Mouse (Mus musculus): ENCODE data around the gene Pcx.

The Pcx gene

DNA sequence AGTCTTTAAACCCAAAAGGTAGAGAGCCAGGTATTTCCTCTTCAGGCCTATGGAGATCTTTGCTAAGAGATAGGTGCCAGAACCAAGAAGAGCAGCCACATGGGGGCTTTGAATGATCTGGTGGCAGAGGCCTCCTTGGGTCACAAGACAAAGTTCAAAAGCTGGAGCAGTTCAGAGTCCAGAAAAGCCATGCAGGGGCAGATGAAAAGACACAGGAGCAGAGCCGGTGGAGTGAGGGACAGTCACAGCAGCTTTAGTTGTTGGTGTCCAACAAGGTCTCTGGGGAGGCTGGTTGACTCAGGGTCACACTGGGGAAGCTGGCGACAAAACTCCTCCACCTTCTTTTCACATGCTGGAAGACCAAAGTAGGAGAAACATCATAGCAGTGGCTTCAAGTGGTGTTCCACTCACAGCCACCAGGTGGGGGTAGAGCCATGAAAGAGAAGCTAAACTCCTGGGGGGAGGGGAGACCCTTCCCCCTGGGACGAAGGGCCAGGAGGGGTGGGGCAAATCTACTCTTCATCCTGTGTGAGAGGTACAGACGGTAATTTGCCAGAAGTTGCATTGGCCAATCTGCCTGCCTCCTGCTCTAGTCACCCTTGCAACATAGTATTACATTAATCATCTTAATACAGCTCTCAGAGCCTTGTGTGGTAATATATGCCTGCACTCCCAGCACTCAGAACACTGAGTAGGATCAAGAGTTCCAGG, 12.9 kb upstream of the Pcx start:
- peak; percentile 51 to 61 for DNase-seq

DNA sequence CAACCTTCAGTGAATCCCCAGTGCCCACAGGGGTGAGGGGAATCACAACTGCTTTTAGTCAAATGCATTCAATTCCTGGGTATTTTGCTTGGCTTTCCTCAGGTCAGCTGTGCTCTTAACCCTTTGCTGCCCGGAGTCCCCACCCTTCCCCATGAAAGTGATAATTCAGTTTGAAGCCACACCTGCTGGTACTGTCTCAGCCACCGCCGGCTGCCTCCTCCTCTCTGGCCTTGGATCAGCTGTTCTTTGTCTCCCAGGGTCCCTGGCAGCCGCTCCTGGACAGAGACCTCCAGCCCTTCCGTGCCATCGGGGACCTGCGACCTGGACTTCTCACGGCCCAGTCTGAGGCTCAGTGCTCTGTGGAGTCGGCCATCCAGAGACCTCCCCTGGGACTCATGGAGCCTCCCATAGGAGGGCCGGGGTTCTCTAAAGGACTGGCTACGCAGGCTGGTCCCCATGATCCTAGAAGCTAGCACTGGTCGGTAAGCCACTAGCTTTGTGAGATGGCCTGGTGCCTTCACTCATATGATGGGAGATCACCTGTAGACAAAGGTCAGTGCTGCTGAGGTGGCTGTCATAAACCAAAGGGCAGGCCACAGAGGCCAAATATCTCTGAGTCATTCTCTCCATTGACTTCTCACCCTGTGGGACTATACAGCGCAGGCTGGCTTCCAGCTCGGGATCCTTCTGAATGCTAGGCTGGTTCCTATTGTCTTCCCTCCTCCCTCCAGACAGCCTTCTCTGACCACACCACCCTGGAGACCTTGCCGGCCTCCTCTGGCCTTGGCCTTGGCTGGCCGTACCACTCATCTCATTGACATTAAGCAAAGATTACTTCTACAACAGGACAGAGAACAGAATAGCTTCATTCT, 12.0 kb upstream of the Pcx start, which contains the start of gene 2010003K11Rik:
2010003K11Rik (minus strand) TSS at position 522 of the 872 bp plus-strand sequence.
- DNase-seq = no peak

DNA sequence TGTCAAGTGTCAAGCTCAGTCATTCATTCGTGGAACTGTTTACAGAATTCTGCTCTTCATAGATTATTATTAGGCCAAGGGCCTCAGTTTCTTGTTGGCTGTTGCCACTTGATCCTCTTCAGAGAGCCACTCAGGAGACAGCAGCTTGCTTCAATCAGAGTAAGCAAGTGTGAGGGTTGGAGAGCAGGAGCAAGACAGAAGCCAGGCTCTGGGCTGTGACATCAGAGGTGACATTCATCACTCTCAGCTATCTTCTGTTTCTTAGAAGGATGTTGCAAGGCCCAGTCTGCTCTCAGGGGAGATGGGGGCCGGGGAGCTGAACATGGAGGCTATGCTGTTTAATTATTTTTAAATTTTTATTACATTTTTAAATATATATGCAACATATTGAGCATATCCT, 7.6 kb upstream of the Pcx start:
- no peak for DNase-seq

DNA sequence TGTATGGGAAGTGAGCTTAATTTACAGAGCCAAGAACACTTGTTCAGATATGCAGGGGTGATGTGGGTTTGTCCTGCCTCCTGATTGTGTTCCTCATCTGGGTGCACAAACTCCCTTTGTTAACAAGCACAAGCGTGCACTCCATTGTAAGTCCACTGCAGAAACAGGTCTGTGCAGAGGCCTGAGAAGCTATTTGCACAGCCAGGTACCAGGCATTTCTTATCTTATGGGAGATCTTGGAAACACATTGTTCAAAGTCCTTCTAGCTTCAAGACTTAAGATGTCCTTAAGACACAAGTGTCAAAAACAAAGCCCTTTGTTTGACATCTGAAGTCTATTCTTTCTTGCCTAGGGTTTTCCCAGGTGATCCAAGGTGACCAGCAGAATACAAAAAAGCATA, 5.4 kb upstream of the Pcx start:
- no peak for DNase-seq

DNA sequence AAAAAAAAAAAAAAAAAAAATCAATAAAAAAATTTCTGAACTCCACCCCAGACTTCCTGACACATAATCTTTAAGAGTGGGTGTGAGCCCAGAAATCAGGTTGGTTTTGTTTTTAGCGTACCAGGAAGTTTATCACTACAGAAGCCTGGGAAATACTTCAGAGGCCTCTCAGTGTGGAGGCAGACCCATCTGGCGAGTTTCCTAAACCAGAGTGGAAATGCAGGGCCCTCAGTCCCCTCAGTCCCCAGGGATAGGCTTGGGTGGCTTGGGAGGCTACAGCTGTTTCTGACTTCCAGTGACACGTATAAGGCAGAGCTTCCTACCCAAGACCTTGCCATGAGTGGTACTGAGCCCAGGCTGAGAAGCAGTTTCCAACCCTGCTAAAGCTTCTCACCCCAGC, 2.5 kb upstream of the Pcx start:
- DNase-seq = no peak

DNA sequence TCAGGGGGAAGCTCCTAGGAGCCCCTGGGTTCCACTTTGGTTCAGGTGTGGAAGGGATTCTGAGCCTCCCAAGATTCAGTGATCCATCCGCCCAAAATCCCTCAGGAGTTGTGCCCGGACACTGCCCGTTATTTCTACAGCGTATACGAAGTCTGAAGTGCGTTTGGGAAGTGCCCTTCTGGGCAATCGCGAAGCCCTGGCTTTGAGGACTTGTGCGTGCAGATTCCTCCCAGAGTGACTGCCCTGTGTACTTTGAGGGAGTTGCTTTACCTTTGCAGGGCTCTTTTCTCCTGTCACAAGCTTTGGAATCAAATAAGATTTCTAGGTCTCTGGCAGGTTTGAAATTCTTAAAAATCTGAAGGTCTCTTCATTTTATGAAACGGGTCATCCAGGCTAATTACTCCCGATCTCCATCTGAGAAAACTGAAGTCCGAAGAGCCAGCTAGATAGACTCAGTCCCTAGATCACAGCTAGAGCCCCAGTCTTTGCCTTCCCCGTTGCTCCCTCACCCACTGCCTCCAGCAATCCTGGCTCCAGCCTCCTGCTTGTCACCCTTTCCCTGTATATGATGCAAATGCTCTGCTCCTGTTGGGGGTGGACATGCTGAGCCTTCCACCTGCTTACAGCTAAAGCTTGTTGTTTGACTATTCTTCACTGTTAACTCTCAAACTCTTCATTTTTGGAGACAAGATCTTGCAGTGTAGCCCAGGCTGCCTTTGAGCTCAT, 1.0 kb downstream of the Pcx start:
- DNase-seq = no peak

DNA sequence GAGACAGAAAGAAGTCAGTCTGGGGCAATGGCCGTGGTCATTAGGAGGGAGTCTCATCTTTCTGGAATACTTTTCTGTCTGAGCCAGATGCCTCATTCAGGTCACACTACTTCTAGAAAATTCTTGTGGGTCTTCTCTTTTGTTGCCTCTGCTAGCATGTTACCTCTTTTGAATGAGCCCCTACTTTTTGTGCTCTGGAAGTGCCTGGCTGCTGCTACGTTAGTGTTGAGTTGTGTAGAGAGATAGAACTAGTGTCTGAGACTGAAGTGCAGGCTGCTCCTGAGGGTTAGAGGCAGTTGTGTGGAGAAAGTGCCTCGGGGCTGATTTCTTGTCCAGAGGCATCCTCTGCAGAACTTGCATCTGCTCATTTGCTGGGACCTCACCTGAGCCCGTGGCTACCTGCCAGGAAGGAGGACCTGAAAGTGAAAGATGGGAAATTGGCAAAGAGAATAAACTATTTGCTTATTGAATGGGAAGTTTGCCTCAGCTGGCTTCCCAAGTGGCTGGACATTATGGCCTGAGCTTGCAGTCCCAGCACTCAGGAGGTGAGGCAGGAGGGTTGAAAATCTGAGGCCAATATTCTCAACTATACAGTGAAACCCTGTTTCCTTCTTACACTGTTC, 3.1 kb downstream of the Pcx start:
- DNase-seq = no peak

DNA sequence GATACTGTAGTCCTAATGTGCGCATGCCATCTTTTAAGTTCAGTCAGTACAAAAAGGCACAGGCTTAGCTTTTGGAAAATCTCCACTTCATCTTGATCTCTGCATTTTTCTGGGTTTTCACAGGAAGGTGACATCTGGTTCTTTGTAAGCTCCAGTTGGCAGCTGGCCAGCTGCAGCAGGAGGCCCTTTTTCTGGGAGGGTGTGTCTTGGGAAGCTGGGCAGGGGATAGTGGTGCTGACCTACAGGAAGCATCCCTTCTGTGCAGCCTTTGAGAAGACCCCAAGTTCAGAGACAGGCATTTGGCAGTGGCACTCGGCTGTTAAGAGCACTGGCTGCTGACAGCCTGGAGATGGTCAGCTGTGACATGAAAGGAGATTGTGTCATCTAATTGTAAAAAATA, 5.5 kb downstream of the Pcx start:
- no peak for DNase-seq

DNA sequence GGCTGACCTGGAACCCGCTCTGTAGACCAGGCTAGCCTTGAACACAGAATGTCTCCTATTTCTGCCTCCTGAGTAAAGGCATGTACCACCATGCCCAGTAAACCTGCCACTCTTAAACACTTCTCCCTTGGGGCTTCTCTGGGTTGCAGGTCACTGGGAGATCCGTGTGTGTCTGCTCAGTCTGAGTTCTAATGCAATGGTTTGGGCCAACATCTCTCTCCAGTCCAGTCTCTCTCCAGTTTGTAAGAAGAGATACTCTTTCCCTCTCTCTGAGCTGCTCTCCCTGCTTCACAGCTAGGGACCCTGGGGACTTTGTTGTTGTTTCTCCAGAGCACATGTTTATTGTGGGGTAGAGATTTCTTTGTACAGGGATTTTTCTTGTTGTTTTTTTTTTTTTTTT, 6.0 kb downstream of the Pcx start:
- no peak for DNase-seq

DNA sequence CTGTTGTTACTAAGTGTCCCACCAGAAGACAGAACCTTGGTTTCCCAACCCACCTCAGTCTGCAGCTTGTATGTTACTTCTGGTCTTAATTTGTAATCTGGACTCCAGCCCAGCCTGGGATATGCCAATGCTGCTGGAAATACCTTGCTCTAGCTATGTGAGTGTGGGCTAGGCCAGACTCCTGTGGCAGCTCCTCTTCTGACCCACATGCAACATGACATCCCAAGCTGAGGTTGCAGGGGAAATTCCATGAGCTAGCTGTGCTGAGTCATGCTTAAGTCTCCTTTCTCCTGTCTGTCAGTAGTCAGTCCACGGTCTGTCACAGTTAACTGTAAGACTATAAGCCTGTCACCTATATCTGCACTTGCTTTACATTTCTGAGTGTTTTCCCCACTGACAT, 7.2 kb downstream of the Pcx start:
- no peak for DNase-seq

DNA sequence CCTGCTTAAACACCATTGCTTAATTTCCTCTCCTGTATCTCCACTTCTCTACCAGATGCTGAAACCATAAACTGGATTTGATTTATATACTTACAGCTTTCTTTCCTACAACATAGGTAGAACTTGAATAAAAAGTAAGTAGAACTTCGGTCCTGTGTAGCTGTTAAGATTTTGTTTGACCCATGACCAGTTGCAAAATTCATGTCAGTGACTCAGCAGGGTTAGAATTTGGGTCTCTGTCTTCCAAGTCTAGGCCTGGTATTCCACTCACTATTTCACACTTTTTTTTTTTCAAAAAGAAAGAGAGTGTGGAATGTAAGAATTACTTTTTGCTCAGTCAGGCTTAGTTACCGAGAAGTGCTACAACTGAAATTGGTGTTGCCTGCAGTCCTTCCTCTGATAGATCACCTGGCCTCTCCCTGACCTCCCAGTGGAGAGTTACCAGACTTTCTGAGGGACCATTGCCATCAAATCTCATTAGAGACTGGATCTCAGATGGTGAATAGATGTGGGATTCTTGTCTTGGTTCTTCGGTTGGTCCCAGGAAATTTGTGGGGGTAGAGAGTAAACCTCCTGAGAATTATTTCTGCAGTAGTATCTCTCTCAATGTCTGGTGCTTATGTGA, 11.3 kb downstream of the Pcx start:
- no peak for DNase-seq

DNA sequence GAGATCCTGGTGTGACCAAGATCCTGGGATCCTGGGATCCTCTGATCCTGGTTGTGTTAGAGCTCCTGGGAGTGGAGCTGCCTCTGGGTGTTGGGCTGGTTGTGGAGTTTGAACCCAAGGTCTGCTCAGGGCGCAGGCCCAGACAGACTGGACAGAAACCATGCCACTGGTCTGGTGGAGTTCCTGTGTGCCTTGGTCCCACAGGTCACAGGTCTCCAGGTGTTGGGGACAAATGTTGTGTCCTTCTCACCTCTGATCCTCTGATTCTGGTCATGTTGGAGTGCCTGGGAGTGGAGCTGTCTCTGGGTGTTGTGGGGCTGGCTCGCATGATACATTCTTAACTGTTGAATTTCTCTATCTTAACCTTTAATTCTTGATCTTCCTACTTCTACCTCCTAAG, 24.4 kb downstream of the Pcx start:
- DNase-seq = no peak

DNA sequence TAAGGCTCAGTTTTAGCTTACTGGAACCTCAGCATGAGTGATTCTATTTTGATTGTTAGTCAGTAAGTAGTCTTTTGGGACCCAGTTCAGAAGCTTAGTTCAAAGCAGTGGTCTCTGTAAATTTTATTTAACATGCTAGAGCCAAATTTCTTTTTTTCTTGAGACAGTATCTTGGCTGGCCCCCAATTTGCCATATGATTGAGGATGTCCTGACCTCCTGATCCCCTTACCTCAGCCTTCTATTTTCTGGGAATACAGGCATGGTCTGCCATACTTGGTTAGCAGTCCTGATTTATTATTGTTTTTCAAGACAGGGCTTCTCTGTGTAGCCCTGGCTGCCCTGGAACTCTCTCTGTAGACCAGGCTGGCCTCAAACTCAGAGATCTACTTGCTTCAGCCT, 25.6 kb downstream of the Pcx start:
- no peak for DNase-seq

DNA sequence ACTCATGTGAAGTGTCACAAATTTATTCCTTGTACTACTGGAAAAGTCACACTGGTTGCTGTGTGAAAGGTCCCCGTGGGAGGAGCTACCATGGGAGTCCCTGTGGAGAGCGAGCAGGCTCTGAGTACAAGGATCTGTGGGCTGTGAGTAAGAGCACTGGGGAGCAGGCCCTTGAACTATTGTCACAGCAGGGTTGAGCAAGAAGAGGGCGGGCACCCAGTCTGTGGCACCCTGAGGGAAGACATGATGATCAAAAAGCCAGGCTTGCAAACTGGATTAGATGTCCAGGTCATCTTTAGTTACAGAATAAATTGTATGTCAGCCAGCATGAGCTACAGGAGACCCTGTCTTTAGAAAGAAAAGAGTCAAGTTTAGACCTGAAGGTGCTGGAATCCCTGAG, 26.3 kb downstream of the Pcx start:
- DNase-seq = no peak

DNA sequence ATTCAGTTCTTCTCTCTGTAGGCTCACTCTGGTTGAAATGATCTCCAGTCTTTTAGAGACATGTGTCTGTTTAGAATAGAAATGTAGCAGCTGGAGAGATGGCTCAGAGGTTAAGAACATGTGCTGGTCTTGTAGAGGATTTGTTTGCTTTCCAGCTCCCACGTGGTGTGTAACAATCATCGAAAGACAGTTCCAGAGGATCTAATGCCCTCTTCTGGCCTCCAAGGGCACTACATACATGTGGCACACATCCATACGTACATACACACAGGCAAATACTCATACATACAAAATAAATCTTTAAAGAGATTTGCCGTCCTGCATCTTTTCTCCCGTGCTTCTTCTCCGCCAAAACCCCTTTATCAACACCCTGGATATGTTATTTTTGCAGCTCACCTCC, 30.0 kb downstream of the Pcx start:
- no peak for DNase-seq

DNA sequence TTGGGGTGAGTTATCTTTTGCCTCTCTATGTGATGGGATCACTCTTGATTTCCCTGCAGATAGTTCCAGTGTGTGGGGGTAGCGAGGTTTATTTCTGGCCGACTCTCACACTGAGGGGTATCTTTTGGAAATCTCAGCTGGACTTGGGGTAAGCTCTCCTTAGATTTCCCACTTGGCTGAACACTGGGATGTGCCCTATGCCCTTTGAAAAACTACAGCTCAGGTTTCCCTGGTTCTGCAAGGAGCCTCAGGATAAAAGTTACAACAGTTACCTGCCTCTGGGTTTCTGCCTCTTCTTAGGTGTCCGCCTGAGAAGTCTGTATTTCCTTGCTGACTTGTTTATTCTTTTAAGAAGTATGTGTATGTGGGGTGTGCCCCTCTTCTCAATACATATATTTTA, 30.7 kb downstream of the Pcx start:
- no peak for DNase-seq

DNA sequence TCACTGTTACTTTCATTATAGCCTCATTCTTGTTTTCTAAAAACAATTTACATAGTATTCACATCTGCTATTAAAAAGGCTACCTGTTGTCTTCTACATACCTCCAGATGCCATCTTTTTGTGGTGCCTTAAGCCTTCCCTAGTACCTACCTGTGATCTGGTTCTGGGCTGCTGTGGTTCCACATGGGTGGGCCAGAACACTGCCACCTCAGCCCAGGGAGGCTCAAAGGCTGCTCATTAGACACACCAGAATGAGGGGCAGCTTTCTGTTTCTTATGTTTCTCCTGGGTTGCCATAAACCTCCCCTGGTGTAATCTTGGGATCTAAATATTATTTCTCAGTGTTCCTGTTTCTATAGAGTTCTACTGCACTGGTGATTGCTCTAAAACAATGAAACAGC, 31.8 kb downstream of the Pcx start:
- DNase-seq = no peak

DNA sequence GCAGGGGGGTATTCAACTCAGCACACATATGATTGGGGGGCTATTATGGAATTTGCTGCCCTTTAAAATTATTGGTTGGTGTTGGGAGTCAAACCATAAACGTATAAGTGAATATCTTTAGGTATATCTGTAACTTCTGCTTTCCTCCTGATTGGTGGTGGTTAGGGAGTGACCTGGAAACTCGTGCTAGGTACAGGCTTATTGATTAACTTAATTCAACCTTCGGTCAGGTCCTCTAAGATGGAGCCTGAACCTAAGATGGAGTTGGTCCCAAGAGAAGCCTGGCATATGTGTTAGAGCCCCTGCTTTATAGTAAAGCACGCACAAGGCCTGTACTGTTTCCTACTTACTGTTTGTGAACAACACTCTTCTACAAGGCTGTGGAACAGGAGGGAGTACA, 34.8 kb downstream of the Pcx start:
- no peak for DNase-seq

DNA sequence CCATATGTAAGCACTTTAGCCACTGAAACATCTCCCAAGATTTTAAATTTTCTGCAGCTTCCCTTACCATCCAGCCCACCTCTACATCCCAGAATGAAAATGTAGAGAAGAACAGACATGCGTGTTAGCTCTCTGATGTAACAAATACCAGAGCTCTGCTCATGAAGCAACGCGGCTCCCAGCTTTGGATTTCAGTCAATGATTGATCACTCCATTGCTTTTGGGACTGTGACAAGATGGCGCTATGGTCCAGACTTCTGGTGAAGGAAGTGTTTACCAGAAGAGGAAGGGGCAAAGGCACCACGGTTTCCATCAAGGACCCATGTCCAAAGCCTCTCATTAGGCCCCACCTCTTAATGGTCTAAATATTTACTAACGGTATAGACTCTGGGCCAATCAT, 35.6 kb downstream of the Pcx start:
- DNase-seq = no peak

DNA sequence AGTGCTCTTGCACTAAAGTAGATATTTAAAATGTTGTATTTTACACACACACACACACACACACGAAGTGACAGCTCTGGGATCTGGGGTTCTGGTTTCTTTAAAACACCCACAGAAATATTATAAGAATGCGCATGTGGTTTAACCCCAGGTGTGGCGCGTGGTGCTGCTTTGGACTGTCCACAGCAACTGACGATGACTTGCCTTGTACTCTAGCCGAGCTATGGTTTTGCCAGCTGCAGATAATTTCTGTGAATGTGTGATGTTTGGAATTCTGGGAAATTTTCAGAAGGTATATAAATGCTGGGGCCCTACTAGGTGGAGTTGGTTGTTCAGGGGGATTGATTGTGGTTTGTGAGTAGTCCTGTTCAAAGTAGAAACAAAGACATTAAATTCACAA, 37.5 kb downstream of the Pcx start:
- no peak for DNase-seq

DNA sequence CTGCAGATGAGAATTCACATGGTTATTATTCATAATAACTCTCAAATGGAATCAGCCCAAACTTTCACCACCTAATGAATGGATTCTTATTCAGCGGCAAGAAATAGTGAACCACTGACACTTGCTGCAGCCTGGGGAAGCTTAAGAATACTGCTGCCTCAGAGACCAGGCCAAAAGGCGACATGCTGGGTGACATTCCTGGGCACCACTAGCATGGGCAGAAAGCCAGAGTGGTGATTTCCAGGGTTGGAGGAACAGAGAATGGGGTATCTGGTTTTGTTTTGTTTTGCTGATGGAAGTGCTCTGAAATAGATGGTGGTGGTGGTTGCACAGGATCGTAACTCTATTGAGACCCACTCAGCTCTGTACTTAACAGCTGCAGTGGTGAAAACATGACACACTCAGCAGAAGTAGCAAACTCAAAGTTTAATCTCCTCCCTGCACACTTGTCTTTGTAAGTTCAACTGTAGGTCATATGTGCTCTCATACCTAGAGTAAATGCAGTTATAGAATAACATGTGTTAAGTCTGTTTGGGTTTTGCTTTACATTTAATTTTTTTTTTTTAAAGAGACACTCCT, 38.1 kb downstream of the Pcx start:
- no peak for DNase-seq

DNA sequence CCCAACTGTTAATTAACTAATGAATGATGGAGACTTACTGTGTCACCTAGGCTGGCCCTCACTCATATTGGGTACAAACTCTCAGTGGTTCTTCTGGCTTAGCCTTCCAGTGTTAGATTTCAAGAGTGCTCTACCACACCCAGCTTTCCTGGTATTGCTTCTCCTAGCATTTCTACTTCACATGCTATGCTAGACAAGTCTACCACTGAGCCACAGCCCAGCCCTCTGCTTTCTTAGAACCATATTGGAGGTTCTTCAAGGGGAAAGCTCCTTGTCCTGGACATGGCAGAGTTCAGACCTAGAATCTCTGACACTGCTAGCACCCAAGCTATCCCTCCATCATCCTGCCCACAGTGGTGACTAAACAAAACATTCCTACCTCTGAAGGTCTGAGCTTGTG, 44.0 kb downstream of the Pcx start:
- no peak for DNase-seq

Data from thymus, postnatal 36 days (tissue).